Mouse (Mus musculus) ovary, adult 18-20 months (tissue): ENCODE results near the gene Plekha7.
A peak's percentile ranks its signal among the peaks of the same experiment; 100 is the strongest.
"Not testable (repeated sequence)": the region's sequence is repeated elsewhere in the genome, so short reads cannot be mapped to it uniquely, and the experiment has no call there.

Experiments
- DNase-seq: peaks from one replicate; pipeline ENCODE4 v3.0.0; 2022; ENCODE audit warnings: low spot score, mixed read lengths

Gene Plekha7

GRCm38 (mm10) chr7:116131390-116131789, 176.8 kb downstream of the Plekha7 start:
- no peak for DNase-seq

- no peak for DNase-seq
Measured at GRCm38 (mm10) chr7:116129374-116129773, 178.8 kb downstream of the Plekha7 start.

GRCm38 (mm10) chr7:116128286-116128685, 179.9 kb downstream of the Plekha7 start:
- DNase-seq, result no peak

GRCm38 (mm10) chr7:116127052-116127451, 181.1 kb downstream of the Plekha7 start:
- DNase-seq, result no peak

- DNase-seq, result no peak
Measured at GRCm38 (mm10) chr7:116125671-116126070, 182.5 kb downstream of the Plekha7 start.

- DNase-seq, result no peak
Measured at GRCm38 (mm10) chr7:116124057-116124456, 184.1 kb downstream of the Plekha7 start.

GRCm38 (mm10) chr7:116123597-116123985, 184.6 kb downstream of the Plekha7 start:
- no peak for DNase-seq

- DNase-seq, result no peak
Measured at GRCm38 (mm10) chr7:116122981-116123596, 185.1 kb downstream of the Plekha7 start.

GRCm38 (mm10) chr7:116121202-116121601, 187.0 kb downstream of the Plekha7 start:
- no peak for DNase-seq

- DNase-seq, result no peak
Measured at GRCm38 (mm10) chr7:116120737-116121136, 187.4 kb downstream of the Plekha7 start.

GRCm38 (mm10) chr7:116119306-116119857, 188.8 kb downstream of the Plekha7 start:
- DNase-seq, result no peak

- DNase-seq, result no peak
Measured at GRCm38 (mm10) chr7:116115991-116116390, 192.2 kb downstream of the Plekha7 start.

- DNase-seq, result no peak
Measured at GRCm38 (mm10) chr7:116115216-116115930, 192.8 kb downstream of the Plekha7 start.

- DNase-seq, result no peak
Measured at GRCm38 (mm10) chr7:116111546-116111945, 196.6 kb downstream of the Plekha7 start.

- no peak for DNase-seq
Measured at GRCm38 (mm10) chr7:116110661-116111060, 197.5 kb downstream of the Plekha7 start.

- DNase-seq, result no peak
Measured at GRCm38 (mm10) chr7:116103091-116103490, 205.1 kb downstream of the Plekha7 start.

- no peak for DNase-seq
Measured at GRCm38 (mm10) chr7:116099952-116100528, 208.1 kb downstream of the Plekha7 start.

- no peak for DNase-seq
Measured at GRCm38 (mm10) chr7:116093466-116093850, 214.7 kb downstream of the Plekha7 start.

GRCm38 (mm10) chr7:116092710-116093465, 215.3 kb downstream of the Plekha7 start:
- DNase-seq, result peak; percentile 90

- not testable (repeated sequence) for DNase-seq
Measured at GRCm38 (mm10) chr7:116084366-116084765, 223.8 kb downstream of the Plekha7 start, which contains the start of gene Gm4353. TSS of gene Gm4353 (minus strand) at chr7:116084635.
